Mouse (Mus musculus) myocyte (in vitro differentiated cells): ENCODE data around the gene Cyp20a1. TPM values are rescaled to one million over a fixed set of nuclear protein-coding genes. Genes with fewer than 3 reads are reported as not detected.

Source experiments
- H3K27me3 ChIP-seq: one replicate; pipeline ENCODE4 v1.6.1; 2011; ENCODE audit not compliant: control insufficient read depth, insufficient read depth, insufficient read length
- H3K36me3 ChIP-seq: one replicate; pipeline ENCODE4 v1.6.1; 2011; ENCODE audit not compliant: control insufficient read depth, insufficient read depth
- H3K4me2 ChIP-seq: one replicate; pipeline ENCODE4 v1.6.1; 2011; ENCODE audit warnings: low read depth, control low read depth
- H3K4me3 ChIP-seq: one replicate; pipeline ENCODE4 v1.5.1; 2011; ENCODE audit warnings: mild to moderate bottlenecking, control low read depth, moderate library complexity
- H3K79me2 ChIP-seq: one replicate; pipeline ENCODE4 v1.6.1; 2011; ENCODE audit not compliant: control insufficient read depth, insufficient read depth
- H3ac ChIP-seq: one replicate; pipeline ENCODE4 v1.6.1; 2011; ENCODE audit not compliant: control insufficient read depth, insufficient read length
- CEBPB ChIP-seq: IDR thresholded peaks from 2 replicates; pipeline ENCODE4 v1.6.1; 2011; ENCODE audit warnings: mild to moderate bottlenecking, moderate library complexity; ENCODE audit not compliant: poor library complexity, insufficient read depth, severe bottlenecking
- E2F4 ChIP-seq: IDR thresholded peaks from one replicate; pipeline ENCODE4 v1.6.1; 2011; ENCODE audit warnings: mild to moderate bottlenecking, control low read depth, moderate library complexity; ENCODE audit not compliant: insufficient read depth
- MAX ChIP-seq: IDR thresholded peaks from one replicate; pipeline ENCODE4 v1.6.1; 2011; ENCODE audit warnings: low read depth, mild to moderate bottlenecking, control low read depth
- MYOD1 ChIP-seq, 3 experiments: IDR thresholded peaks; one replicate each; pipeline ENCODE4 v1.6.1; 2011; ENCODE audit warnings: control low read depth in 2 of 3, low read depth in 2 of 3, mild to moderate bottlenecking in 2 of 3, moderate library complexity in 1 of 3; ENCODE audit not compliant: insufficient read length in 2 of 3, control insufficient read depth in 1 of 3
- MYOG ChIP-seq, 3 experiments: IDR thresholded peaks; one replicate each; pipeline ENCODE4 v1.6.1; 2011; ENCODE audit warnings: control low read depth in 2 of 3, low read depth in 2 of 3, mild to moderate bottlenecking in 2 of 3; ENCODE audit not compliant: insufficient read length in 2 of 3, control insufficient read depth in 1 of 3, insufficient read depth in 1 of 3
- POLR2A ChIP-seq: IDR thresholded peaks from one replicate; pipeline ENCODE4 v1.6.1; 2011; ENCODE audit warnings: low read depth, mild to moderate bottlenecking, control low read depth, moderate library complexity; ENCODE audit not compliant: insufficient read length
- POLR2AphosphoS2 ChIP-seq: IDR thresholded peaks from one replicate; pipeline ENCODE4 v1.6.1; 2011; ENCODE audit warnings: low read depth, control low read depth; ENCODE audit not compliant: insufficient read length
- REST ChIP-seq: IDR thresholded peaks from one replicate; pipeline ENCODE4 v1.6.1; 2011; ENCODE audit warnings: mild to moderate bottlenecking, control low read depth, moderate library complexity; ENCODE audit not compliant: insufficient read depth, insufficient read length
- SRF ChIP-seq: IDR thresholded peaks from one replicate; pipeline ENCODE4 v1.6.1; 2011; ENCODE audit warnings: low read depth; ENCODE audit not compliant: control insufficient read depth, insufficient read length
- TCF12 ChIP-seq: IDR thresholded peaks from one replicate; pipeline ENCODE4 v1.6.1; 2011; ENCODE audit warnings: mild to moderate bottlenecking, control low read depth; ENCODE audit not compliant: poor library complexity, insufficient read depth, severe bottlenecking
- TCF3 ChIP-seq: IDR thresholded peaks from one replicate; pipeline ENCODE4 v1.6.1; 2011; ENCODE audit warnings: low read depth, control low read depth; ENCODE audit not compliant: insufficient read length
- USF1 ChIP-seq: IDR thresholded peaks from one replicate; pipeline ENCODE4 v1.6.1; 2011; ENCODE audit warnings: low read depth, mild to moderate bottlenecking, control low read depth, moderate library complexity
- polyA plus RNA-seq: library from polyadenylated mRNA; unstranded; fragments of >200 nt; fragmentation: generic; extraction: Trizol; gene quantifications from one replicate; pipeline ENCODE4 v1.2.1, GENCODE M21; 2012; ENCODE audit warnings: missing spikeins

Gene Cyp20a1
- polyA plus RNA-seq, 1 experiment: 25.8 TPM

GRCm38 (mm10) chr1:60408501-60409167 is 65.5 kb downstream of the Cyp20a1 start:
- peak overlapping the region; percentile 90 for H3K4me2 ChIP-seq
- H3K36me3 ChIP-seq: no peaks in the 10 kb centered on the region
- peaks cover 27% of the 10 kb centered on the region for H3K79me2 ChIP-seq
- H3K4me3 ChIP-seq: peak overlapping the region; percentile 73
- no peaks in the 10 kb centered on the region for H3K27me3 ChIP-seq
- no peak overlapping the region for H3ac ChIP-seq
- no peak for TF ChIP-seq POLR2A
- TF ChIP-seq CEBPB: no peak
- TF ChIP-seq MAX: no peak
- TF ChIP-seq TCF12: no peak
- no peak for TF ChIP-seq POLR2AphosphoS2
- no peak for TF ChIP-seq REST
- TF ChIP-seq TCF3: no peak
- no peak for TF ChIP-seq E2F4
- TF ChIP-seq MYOG (IDR thresholded peaks at IDR 0.05; ENCODE audit: control insufficient read depth in 1 of 3, insufficient read depth in 1 of 3, insufficient read length in 2 of 3, low read depth in 2 of 3): no peak
- no peak for TF ChIP-seq SRF

- H3K4me2 ChIP-seq: peak within 1 kb of the TSS; percentile 90
- H3ac ChIP-seq: peak within 1 kb of the TSS; percentile 54
- no peaks in the 10 kb centered on the region for H3K27me3 ChIP-seq
- no peak for TF ChIP-seq SRF
- no peak for TF ChIP-seq TCF12
- peak; percentile 46 for TF ChIP-seq POLR2AphosphoS2
- TF ChIP-seq REST: no peak
- TF ChIP-seq POLR2A: peak; percentile 58
- peak in 1 of 3 experiments; percentile 35 for TF ChIP-seq MYOD1 (IDR thresholded peaks at IDR 0.05; ENCODE audit: control insufficient read depth in 1 of 3, insufficient read length in 2 of 3, low read depth in 2 of 3)
- no peaks in the 10 kb centered on the region for H3K36me3 ChIP-seq
- H3K4me3 ChIP-seq: peak within 1 kb of the TSS; percentile 73
- peaks cover 32% of the 10 kb centered on the region for H3K79me2 ChIP-seq
Measured at GRCm38 (mm10) chr1:60409168-60409828, 66.2 kb downstream of the Cyp20a1 start, which contains the start of gene Abi2. Abi2 (plus strand) TSS chr1:60409619.

DNA sequence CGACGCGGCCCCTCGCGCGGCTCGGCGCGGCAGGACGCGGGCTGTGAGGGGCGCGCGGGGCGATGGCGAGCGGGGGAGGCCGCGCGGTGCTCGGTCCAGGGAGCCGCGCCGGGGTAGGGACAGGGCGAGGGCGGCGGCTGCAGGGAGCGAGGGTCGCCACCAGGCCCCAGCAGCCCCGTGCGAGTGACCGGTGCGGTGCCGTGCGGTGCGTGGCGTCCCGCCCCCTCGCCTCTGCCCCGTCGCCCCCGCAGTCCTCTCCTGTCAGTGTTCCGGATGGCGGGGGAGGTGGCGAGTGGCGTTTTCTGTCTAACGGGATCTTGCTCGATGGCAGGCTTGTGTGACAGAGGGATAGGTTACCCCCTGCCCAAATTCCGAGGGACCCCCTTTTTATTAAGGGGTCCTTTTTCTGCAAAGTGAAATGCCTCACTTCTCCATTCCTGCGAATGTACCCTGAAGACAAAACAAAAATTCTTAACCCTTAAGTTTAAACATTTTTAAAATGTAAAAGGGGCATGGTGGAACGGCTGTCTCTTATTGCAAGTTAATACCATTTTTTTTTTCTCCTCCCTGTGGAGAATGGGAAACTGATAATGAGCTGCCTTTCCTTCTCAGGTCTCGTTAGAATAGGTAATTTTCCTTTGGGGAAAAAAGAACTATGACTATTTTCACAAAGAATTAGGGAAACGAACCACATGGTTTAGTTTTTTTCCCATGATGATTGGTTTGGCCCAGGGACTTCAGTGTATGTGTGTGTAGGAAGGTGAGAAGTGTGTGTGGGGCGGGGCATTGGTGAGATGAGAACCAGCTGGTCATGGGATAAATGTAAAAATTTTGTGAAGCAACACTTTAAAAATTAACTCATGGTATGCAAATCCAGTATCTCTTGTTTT is 67.0 kb downstream of the Cyp20a1 start:
- Histone ChIP-seq H3K4me3 (peak overlapping the region; percentile 73), H3ac (peak overlapping the region; percentile 54), H3K36me3 (no peaks in the 10 kb centered on the region), H3K4me2 (peak overlapping the region; percentile 78), H3K79me2 (peaks cover 39% of the 10 kb centered on the region), H3K27me3 (no peaks in the 10 kb centered on the region)
- peak in 1 of 3 experiments; percentile 21 for TF ChIP-seq MYOD1 (IDR thresholded peaks at IDR 0.05; ENCODE audit: control insufficient read depth in 1 of 3, insufficient read length in 2 of 3, low read depth in 2 of 3)
- no peak for TF ChIP-seq E2F4
- no peak for TF ChIP-seq USF1
- no peak for TF ChIP-seq POLR2A
- no peak for TF ChIP-seq TCF12
- peak in 1 of 3 experiments; percentile 18 for TF ChIP-seq MYOG (IDR thresholded peaks at IDR 0.05; ENCODE audit: control insufficient read depth in 1 of 3, insufficient read depth in 1 of 3, insufficient read length in 2 of 3, low read depth in 2 of 3)
- TF ChIP-seq POLR2AphosphoS2: no peak

DNA sequence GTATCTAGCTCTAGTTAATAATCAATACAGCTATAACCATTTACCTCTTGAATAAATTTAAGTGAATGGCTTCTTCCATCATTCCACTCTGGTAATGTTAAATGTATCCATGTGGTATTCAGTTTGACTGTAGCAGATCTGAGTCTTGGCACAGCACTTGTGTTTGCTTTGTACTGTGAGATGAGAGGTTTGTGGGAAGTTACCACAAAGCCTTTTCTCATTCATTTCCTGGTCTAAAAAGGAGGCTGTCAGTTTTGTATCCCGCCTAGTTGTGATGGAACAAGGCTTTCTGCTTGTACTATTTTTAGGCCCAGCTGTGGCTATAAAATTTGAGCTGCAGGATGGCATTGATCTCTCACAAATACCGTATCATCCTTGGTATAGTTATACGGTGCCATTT is 73.6 kb downstream of the Cyp20a1 start:
- Histone ChIP-seq H3ac (no peak overlapping the region), H3K27me3 (no peaks in the 10 kb centered on the region), H3K4me2 (peak overlapping the region; percentile 58), H3K4me3 (no peak overlapping the region), H3K79me2 (peaks cover 39% of the 10 kb centered on the region), H3K36me3 (no peaks in the 10 kb centered on the region)
- TF ChIP-seq SRF (no peak), POLR2AphosphoS2 (no peak), MYOD1 (IDR thresholded peaks at IDR 0.05; ENCODE audit: control insufficient read depth in 1 of 3, insufficient read length in 2 of 3, low read depth in 2 of 3) (no peak), MYOG (IDR thresholded peaks at IDR 0.05; ENCODE audit: control insufficient read depth in 1 of 3, insufficient read depth in 1 of 3, insufficient read length in 2 of 3, low read depth in 2 of 3) (no peak), CEBPB (no peak), REST (no peak), E2F4 (no peak), POLR2A (no peak), TCF3 (no peak), USF1 (no peak), MAX (no peak), TCF12 (no peak)
